Mouse (Mus musculus): Measurements from ENCODE around the gene Olfr460. TPM values are rescaled to one million over a fixed set of nuclear protein-coding genes. Genes with fewer than 3 reads are reported as not detected.

The Olfr460 gene
- polyA plus RNA-seq, 1 experiment from 2014 or later, result not detected

DNA sequence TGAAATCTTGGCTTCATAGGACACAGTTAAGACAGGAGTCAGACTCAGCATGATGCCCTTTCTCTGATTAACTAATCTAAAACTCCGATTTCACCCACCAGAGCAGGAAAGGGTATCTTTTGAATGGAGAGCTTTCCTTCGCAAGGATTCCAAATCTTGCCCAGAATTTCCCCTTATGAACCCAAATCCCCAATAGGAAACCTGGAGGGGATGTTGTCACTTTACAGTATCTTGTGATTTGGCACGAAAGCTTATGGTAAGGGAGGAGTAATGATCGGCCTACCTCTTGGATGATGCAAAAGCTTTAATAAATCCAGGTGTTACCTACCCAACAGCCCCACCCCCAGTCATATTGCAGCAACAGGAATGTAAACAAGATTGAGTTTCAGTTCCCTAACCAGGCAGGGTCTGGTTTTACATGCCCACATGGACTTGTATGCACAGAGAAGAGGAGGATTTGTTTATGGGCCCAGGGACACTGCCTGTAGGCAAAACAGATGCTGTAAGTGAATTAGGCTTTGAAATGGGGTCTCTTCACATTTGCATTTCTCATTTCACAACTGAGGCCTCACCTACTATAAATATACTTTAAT lies 44.1 kb downstream of the Olfr460 start, which contains the start of gene Tas2r138:
TSS of gene Tas2r138 (minus strand) at position 51 of the 593 bp plus-strand sequence.
- no peak within 1 kb of the TSS for H3K4me3 ChIP-seq
- no peak within 1 kb of the TSS for H3K4me2 ChIP-seq (replicated peaks)
- 90% methylated on average over 4 of the region's 4 CpGs for WGBS
- H3K36me3 ChIP-seq, result no peaks in the 10 kb centered on the region
- no peaks in the 10 kb centered on the region for H3K4me1 ChIP-seq
- no peak for ATAC-seq (ENCODE audit: low FRiP score, low read depth)
- H3K27ac ChIP-seq (replicated peaks), result no peak within 1 kb of the TSS
- no peaks in the 10 kb centered on the region for H3K9me3 ChIP-seq
- no peak within 1 kb of the TSS for H3K9ac ChIP-seq (replicated peaks)
- H3K27me3 ChIP-seq, result no peaks in the 10 kb centered on the region

GRCm38 (mm10) chr6:40617965-40618364 lies 48.7 kb downstream of the Olfr460 start:
- H3K4me1 ChIP-seq, result no peaks in the 10 kb centered on the region
- H3K4me3 ChIP-seq, result no peak overlapping the region
- H3K36me3 ChIP-seq, result no peaks in the 10 kb centered on the region
- 26% methylated on average over 2 of the region's 2 CpGs for WGBS
- H3K9ac ChIP-seq (replicated peaks), result no peak overlapping the region
- H3K4me2 ChIP-seq (replicated peaks), result no peak overlapping the region
- no peak overlapping the region for H3K27ac ChIP-seq (replicated peaks)
- H3K27me3 ChIP-seq, result no peaks in the 10 kb centered on the region
- H3K9me3 ChIP-seq, result no peaks in the 10 kb centered on the region
- ATAC-seq (ENCODE audit: low FRiP score, low read depth), result no peak

Other genes starting within 250 kb of the Olfr460 start
- gene Agk, start 244.3 kb upstream of the Olfr460 start, polyA plus RNA-seq (2016; fragmentation: Nextera tagmentation; extraction: Ambion mirVana), result 39.8 and 41.9 TPM in 2 replicates
- gene E330009J07Rik, start 133.4 kb upstream of the Olfr460 start, polyA plus RNA-seq (2016; fragmentation: Nextera tagmentation; extraction: Ambion mirVana), result 17.1 and 18.8 TPM in 2 replicates
- 0.20 TPM in 1 of 2 replicates, not detected in the other for gene Wee2, start 130.4 kb upstream of the Olfr460 start, polyA plus RNA-seq (2016; fragmentation: Nextera tagmentation; extraction: Ambion mirVana)
- gene Ssbp1, start 98.1 kb upstream of the Olfr460 start, polyA plus RNA-seq (2016; fragmentation: Nextera tagmentation; extraction: Ambion mirVana), result 176 and 192 TPM in 2 replicates
- not detected in 2 replicates for gene Tas2r137, start 78.3 kb upstream of the Olfr460 start, polyA plus RNA-seq (2016; fragmentation: Nextera tagmentation; extraction: Ambion mirVana)
- not detected in 2 replicates for gene Tas2r108, start 76.0 kb upstream of the Olfr460 start, polyA plus RNA-seq (2016; fragmentation: Nextera tagmentation; extraction: Ambion mirVana)
- not detected in 2 replicates for gene Prss37, start 50.0 kb upstream of the Olfr460 start, polyA plus RNA-seq (2016; fragmentation: Nextera tagmentation; extraction: Ambion mirVana)
- gene Olfr461, start 14.4 kb upstream of the Olfr460 start, polyA plus RNA-seq (2016; fragmentation: Nextera tagmentation; extraction: Ambion mirVana), result 0.32 and 0.33 TPM in 2 replicates
- 0.60 and 0.92 TPM in 2 replicates for gene Clec5a, start 16.3 kb downstream of the Olfr460 start, polyA plus RNA-seq (2016; fragmentation: Nextera tagmentation; extraction: Ambion mirVana)
- gene Tas2r138, start 43.8 kb downstream of the Olfr460 start, polyA plus RNA-seq (2016; fragmentation: Nextera tagmentation; extraction: Ambion mirVana), result not detected in 2 replicates
- not detected in 2 replicates for gene Mgam, start 59.3 kb downstream of the Olfr460 start, polyA plus RNA-seq (2016; fragmentation: Nextera tagmentation; extraction: Ambion mirVana)

Measured in midbrain, embryonic 12.5 days (tissue).